Mouse (Mus musculus): Measurements from ENCODE around the gene B4galt3. TPM values are rescaled to one million over a fixed set of nuclear protein-coding genes. Genes with fewer than 3 reads are reported as not detected.
"Not testable (repeated sequence)": the region's sequence is repeated elsewhere in the genome, so short reads cannot be mapped to it uniquely, and the experiment has no call there.

The B4galt3 gene
- total RNA-seq, 2 experiments from 2014 or later = 63.6 to 64.6 TPM

DNA sequence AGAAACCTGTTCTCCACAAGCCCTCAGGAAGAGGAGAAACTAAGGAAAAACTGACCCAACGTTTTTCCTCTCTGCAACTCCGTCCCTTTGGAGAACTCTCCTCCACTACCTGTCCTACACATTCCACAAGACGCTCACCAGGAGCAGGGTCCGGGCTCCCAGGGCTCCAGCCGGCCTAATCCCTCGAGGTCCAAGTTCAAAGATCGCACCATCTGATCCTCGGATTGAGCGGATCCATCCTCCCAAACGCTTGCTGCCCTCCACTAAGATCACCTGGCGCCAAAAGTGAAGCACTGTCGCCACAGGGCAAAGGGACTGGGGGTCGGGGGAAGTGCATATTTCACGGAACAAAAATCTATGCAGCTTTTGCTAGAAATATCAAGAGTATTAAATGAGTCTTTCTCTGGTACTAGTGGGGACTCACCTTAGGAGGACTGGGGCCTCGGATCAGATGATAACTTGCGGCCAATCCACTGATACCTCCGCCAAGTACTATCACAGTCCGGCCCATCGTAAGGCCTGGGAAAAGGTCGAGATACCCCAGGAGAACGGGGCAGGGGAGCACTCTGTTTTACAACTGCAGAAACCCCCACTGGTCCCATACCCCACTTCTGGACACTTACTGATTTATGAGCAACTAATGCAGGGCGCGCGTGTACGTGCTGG lies 10.3 kb downstream of the B4galt3 start:
- intact Hi-C loops (cut with DNase I) = no loop called here
- DNase-seq (ENCODE audit: low spot score in 2 of 2) = peak in 1 of 2 experiments; percentile 6

DNA sequence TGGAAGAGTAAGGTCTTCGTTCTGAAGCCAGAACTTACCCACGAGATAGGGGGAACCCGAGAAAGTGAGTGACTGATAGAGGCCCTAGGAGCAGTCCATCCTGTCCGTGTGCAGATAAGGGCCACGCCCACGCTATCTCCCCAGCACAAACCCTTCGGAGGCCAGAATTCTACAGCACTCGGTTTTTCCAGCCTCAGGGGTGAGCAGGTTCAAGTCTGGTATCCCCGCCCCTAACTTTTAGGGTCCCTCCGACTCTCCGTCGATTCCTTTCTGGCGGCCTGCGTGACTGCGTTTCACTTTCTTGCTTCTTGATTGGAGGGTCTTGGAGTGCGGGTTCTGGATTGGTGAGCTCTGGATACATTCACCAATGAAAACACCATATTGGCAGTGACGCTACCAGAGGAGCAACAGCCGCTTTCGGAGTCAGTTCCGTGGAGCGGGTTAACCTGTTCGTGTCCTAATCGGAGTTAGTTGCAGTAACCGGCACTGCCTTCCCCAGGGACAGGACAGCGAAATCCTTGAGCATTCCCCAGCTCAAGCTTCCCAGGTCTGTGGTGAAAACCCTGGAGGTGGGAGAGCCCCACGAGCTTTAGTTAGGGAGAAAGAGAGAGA lies 10.9 kb downstream of the B4galt3 start, which contains the start of gene Ppox:
Ppox (minus strand) TSS at position 271 of the 612 bp plus-strand sequence.
- intact Hi-C loops (cut with DNase I) = no loop called here
- DNase-seq (ENCODE audit: low spot score in 2 of 2) = peak; percentile 91 to 94

DNA sequence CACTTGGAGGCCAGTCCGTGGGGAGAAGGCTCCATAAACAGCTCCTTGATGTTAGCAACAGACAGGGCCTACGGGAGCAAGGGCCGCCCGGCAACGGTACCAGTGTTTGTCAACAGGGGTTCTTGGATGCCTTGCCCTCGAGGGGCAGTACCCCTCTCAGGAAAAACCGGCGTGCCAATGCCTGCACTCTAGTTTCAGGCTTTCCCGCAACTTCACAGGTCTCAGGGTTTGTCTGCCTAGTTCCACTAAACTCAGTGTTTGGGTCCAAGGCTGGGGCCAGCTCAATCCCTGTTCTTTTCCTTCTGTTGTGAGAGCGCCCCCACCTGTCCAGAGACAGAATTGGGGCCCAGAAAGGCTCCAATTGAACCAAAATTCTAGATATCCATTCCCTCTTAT lies 11.4 kb downstream of the B4galt3 start:
- peak in 1 of 2 experiments; percentile 79 for DNase-seq (ENCODE audit: low spot score in 2 of 2)
- intact Hi-C loops (cut with DNase I) = no loop called here

- DNase-seq (ENCODE audit: low spot score in 2 of 2) = peak in 1 of 2 experiments; percentile 2
These were observed 12.1 kb downstream of the B4galt3 start for GRCm38 (mm10) chr1:171282086-171282805.

GRCm38 (mm10) chr1:171283188-171284160 lies 13.3 kb downstream of the B4galt3 start:
- peak in 1 of 2 experiments; percentile 3 for DNase-seq (ENCODE audit: low spot score in 2 of 2)
- intact Hi-C loops (cut with DNase I) = no loop called here

More at GRCm38 (mm10) chr1:171282086-171282805, 12.1 kb downstream of the B4galt3 start:
- intact Hi-C loops (cut with DNase I) = no loop called here

DNA sequence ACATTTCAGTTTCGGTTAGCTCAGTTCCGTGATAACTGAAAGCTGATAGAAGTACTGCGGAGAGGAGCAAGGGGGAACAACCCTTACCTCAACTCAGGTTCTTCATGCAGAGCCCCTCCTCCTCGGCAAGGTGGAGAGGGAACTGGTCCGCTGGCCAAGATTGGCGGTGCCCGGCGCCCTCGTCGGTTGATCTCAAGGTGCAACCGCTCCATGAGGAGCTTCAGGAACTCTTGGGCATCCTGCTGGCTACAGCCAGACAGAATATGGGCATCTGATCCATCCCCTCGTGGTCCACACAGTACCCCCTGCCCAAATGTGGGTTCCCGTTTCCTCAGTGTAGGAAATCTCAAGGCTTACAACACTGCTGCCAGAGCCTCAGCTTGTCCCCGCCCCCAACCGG lies 14.4 kb downstream of the B4galt3 start:
- DNase-seq (ENCODE audit: low spot score in 2 of 2) = no peak
- intact Hi-C loops (cut with DNase I) = no loop called here

DNA sequence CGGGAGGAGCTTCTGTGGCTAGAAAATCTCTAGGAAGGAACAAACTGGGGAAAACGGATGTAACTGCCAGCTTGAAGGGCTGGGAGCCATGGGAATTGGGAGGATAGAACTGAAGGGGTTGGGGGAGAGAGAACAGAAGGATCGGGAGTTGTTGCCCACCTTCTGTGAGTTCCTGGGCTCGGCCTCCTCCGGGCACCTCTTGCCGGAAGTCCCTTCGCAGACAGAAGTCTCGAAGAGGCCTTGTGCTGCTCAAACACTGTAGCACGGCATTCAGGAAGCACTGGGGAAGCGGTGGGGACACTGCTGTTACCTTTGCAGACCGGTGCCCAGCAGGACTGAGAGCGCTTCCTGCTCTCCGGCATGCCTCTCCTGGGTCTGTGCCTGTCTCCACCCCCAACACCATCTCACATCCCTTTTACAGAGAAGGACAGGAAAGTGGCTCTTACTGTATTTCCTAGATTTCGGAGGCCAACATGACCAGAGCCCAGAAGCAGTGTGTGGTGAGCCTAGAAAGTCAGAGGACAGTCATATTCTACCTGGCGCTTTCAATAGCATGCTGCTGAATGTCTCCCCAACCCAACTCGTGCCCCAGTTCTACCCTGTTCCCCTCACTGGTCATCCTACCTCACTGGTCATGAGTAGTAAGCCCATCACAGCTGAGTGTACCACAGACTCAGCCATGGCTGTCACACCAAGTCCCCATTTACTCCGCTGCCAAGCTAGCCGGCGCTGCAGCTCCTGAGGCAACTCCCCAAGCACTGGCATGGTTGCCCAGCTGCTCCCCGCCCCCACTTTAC lies 15.2 kb downstream of the B4galt3 start:
- intact Hi-C loops (cut with DNase I) = no loop called here
- peak in 1 of 2 experiments; percentile 6 for DNase-seq (ENCODE audit: low spot score in 2 of 2)

DNA sequence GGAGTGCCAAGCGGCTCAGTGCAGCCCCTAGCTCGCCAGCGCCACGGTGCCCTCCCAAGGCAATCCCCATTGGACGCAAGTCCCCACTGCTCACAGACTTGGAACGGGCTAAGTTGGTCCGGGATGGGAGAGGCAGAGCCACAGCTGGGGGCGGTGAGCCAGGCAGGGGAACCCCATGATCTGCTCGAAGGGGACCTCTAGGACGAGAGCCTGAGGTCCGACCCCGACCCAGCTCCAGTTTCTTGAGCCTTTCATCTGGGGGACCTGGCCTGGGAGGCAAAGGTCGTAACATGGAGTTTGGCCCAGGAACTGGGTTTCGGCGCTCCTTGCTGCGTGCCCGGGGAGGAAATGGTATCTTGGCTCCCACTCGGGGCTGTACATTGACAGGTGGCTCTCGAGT lies 16.4 kb downstream of the B4galt3 start:
- no peak for DNase-seq (ENCODE audit: low spot score in 2 of 2)
- intact Hi-C loops (cut with DNase I) = loop anchor here (2.0 kb wide), 1 partner anchor 16 kb away; the partner anchor contains the start of gene B4galt3

GRCm38 (mm10) chr1:171287136-171288081 lies 17.3 kb downstream of the B4galt3 start, which contains the start of gene Usp21:
Gene Usp21 (minus strand): TSS chr1:171287991.
- intact Hi-C loops (cut with DNase I) = loop anchor here (2.0 kb wide), 1 partner anchor 17 kb away; the partner anchor contains the start of gene B4galt3
- DNase-seq (ENCODE audit: low spot score in 2 of 2) = peak; percentile 94 to 95

DNA sequence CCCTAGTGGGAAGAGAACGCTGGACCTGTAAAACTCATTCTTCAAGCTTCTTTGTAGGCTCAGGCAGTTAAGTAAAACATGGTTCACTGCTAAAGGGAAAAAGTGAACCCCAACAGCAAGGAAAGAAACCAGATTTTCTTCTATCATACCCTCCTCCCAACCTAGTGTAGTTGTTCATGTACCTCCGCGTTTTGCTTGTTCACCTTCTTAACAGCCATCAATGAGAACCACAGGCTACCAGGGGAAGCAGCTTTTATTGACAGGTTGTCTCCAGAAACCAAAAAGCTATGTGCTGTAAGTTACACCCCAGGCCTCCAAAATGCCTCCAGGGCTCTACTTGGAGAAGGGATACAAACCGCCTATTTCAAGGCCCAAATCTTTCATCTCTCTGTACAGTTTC lies 18.2 kb downstream of the B4galt3 start:
- DNase-seq (ENCODE audit: low spot score in 2 of 2) = no peak
- intact Hi-C loops (cut with DNase I) = no loop called here

- DNase-seq (ENCODE audit: low spot score in 2 of 2) = no peak
- intact Hi-C loops (cut with DNase I) = loop anchor here (1.0 kb wide), 1 partner anchor 36 kb away; the partner anchor contains the start of gene Dedd
These were observed 23.2 kb downstream of the B4galt3 start for GRCm38 (mm10) chr1:171293351-171293750.

DNA sequence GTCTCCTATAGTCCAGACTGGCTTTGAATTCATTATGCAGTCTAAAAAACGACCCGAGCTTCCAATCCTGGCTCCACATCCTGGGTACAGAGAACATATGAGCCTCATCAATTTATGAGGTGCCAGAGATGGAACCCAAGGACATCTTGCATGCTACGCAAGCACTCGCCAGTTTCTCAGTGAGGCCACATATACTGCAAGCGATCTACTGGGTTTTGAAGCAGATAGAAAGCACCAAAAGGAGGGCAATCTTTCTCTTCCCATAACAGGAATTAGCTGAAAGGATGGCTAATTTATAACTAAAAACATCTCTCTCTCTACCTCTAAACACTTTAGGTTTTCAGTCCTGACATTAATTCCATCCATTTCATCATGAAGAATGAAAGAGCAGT lies 23.8 kb downstream of the B4galt3 start:
- intact Hi-C loops (cut with DNase I) = loop anchor here (1.0 kb wide), 1 partner anchor 35 kb away; the partner anchor contains the start of gene Dedd
- no peak for DNase-seq (ENCODE audit: low spot score in 2 of 2)

DNA sequence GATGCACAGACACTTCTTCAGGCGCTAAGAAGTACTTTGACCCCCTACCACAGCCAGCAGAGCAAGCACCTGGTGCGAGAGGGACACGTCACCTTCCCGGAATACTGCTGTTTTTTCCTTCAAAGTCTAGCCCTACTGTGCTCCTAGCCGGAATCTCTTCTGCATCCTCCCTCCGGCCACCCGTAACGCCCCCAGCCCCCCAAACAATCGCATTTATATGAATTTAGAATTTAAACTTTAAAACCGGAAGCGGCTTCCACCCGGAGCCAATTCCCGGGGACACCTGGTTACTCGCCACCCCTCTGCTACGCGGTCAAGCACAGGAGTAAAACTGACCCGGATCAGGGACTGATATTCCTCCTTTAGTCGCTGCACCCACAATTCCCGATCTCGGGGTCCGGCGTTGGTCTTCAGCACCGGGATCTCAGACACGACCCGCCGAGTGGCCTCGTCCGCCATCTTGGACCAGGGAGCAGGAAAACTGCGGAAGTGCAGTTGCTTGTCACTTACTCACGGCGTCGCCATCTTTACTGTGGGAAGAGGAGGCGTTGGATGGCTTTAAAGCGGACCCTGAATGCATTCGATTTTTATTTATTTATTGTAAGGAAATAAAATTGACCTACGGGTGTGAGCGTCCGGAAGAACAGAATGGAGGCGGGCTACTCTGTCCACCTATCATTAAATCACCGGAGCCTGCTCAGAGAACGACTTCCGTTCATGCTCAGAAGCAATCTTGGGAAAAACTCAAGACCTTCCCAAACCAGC lies 24.4 kb downstream of the B4galt3 start, which contains the start of gene Ufc1:
Ufc1 (minus strand) TSS at position 727 of the 765 bp plus-strand sequence.
- intact Hi-C loops (cut with DNase I) = no loop called here
- peak; percentile 86 to 89 for DNase-seq (ENCODE audit: low spot score in 2 of 2)

DNA sequence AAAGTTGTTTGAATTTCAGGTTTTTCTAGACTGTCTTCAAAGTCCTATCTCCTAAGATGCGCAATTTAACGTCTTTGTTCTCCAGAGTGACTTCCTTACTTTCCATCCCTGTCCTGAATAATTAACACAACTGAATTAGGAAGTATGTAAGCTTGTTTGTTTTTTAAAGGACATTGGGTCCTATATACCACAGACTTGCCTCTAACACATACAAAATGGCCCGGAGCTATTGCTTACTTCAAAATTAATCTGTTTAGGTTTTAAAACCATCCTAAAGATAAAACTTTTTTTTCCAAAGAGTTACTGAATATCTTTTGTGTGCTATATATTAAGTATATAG lies 24.9 kb downstream of the B4galt3 start:
- DNase-seq (ENCODE audit: low spot score in 2 of 2) = no peak
- intact Hi-C loops (cut with DNase I) = no loop called here

DNA sequence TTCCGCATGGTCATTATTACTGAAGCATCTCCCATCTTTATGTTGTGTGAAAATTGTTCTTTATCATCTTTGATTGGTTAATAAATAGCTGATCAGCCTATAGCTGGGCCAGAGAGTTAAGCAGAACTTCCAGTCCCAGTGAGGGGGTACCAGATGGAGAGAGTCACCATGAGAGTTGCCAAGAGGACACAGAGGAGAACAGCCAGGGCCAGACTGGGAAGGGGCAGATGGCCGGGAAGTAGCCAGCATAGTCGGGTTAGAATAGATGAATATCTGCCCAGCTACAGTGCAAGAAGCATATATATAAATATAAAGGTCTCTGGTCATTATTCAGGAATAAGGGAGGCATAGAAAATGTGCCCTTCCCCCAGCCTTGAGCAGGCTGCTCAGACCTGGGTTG lies 28.1 kb downstream of the B4galt3 start:
- intact Hi-C loops (cut with DNase I) = no loop called here
- no peak for DNase-seq (ENCODE audit: low spot score in 2 of 2)

- DNase-seq (ENCODE audit: low spot score in 2 of 2); intact Hi-C loops (cut with DNase I): not testable (repeated sequence)
These were observed 36.0 kb downstream of the B4galt3 start for GRCm38 (mm10) chr1:171306157-171306556.

GRCm38 (mm10) chr1:171309321-171309720 lies 39.2 kb downstream of the B4galt3 start:
- intact Hi-C loops (cut with DNase I) = no loop called here
- DNase-seq (ENCODE audit: low spot score in 2 of 2) = no peak

All from left cerebral cortex, postnatal 36 days (tissue).